Mouse (Mus musculus): Measurements from ENCODE around the gene Fam124b. TPM values are rescaled to one million over a fixed set of nuclear protein-coding genes. Genes with fewer than 3 reads are reported as not detected.
A peak's percentile ranks its signal among the peaks of the same experiment; 100 is the strongest.

The Fam124b gene
- total RNA-seq, 2 experiments from 2014 or later = not detected

GRCm38 (mm10) chr1:80180767-80181413 is 37.4 kb downstream of the Fam124b start:
- ATAC-seq (replicated peaks; ENCODE audit: low FRiP score, low TSS enrichment, poor library complexity, severe bottlenecking) = peak; percentile 78; the same call in 1 of the 2 replicates

GRCm38 (mm10) chr1:80180128-80180527 is 38.1 kb downstream of the Fam124b start:
- no peak for ATAC-seq (replicated peaks; ENCODE audit: low FRiP score, low TSS enrichment, poor library complexity, severe bottlenecking)

- ATAC-seq (replicated peaks; ENCODE audit: low FRiP score, low TSS enrichment, poor library complexity, severe bottlenecking) = no peak
Measured at GRCm38 (mm10) chr1:80177651-80178382, 40.5 kb downstream of the Fam124b start.

- no peak for ATAC-seq (replicated peaks; ENCODE audit: low FRiP score, low TSS enrichment, poor library complexity, severe bottlenecking)
Measured at GRCm38 (mm10) chr1:80167706-80168105, 50.6 kb downstream of the Fam124b start.

GRCm38 (mm10) chr1:80166577-80166976 is 51.7 kb downstream of the Fam124b start:
- no peak for ATAC-seq (replicated peaks; ENCODE audit: low FRiP score, low TSS enrichment, poor library complexity, severe bottlenecking)

- no peak for ATAC-seq (replicated peaks; ENCODE audit: low FRiP score, low TSS enrichment, poor library complexity, severe bottlenecking)
Measured at GRCm38 (mm10) chr1:80165391-80165790, 52.9 kb downstream of the Fam124b start.

GRCm38 (mm10) chr1:80162943-80163342 is 55.3 kb downstream of the Fam124b start:
- no peak for ATAC-seq (replicated peaks; ENCODE audit: low FRiP score, low TSS enrichment, poor library complexity, severe bottlenecking)

GRCm38 (mm10) chr1:80159586-80159985 is 58.7 kb downstream of the Fam124b start:
- ATAC-seq (replicated peaks; ENCODE audit: low FRiP score, low TSS enrichment, poor library complexity, severe bottlenecking) = no peak

GRCm38 (mm10) chr1:80154902-80155301 is 63.4 kb downstream of the Fam124b start:
- ATAC-seq (replicated peaks; ENCODE audit: low FRiP score, low TSS enrichment, poor library complexity, severe bottlenecking) = no peak

GRCm38 (mm10) chr1:80153125-80153716 is 65.1 kb downstream of the Fam124b start:
- ATAC-seq (replicated peaks; ENCODE audit: low FRiP score, low TSS enrichment, poor library complexity, severe bottlenecking) = peak; percentile 37; the same call in 1 of the 2 replicates

- ATAC-seq (replicated peaks; ENCODE audit: low FRiP score, low TSS enrichment, poor library complexity, severe bottlenecking) = no peak
Measured at GRCm38 (mm10) chr1:80150681-80151080, 67.6 kb downstream of the Fam124b start.

Other genes starting within 250 kb of the Fam124b start
- gene Cul3, start 122.0 kb upstream of the Fam124b start, total RNA-seq (2014; fragmentation: Nextera tagmentation) = 72.7 and 93.7 TPM in 2 replicates
- gene Cul3, start 122.0 kb upstream of the Fam124b start, total RNA-seq (2017) = 244 and 250 TPM in 2 replicates
- not detected in 2 replicates for gene Gm45261, start 243.0 kb upstream of the Fam124b start, total RNA-seq (2014; fragmentation: Nextera tagmentation)
- gene Gm45261, start 243.0 kb upstream of the Fam124b start, total RNA-seq (2017) = not detected in 2 replicates

All from megakaryocyte-erythroid progenitor cell, adult 5-6 weeks (primary cell).